Mouse (Mus musculus): ENCODE measurements at regions not wholly inside any gene's neighbourhood (a gene's known extent, or its start where the extent isn't known, plus 50 kb on each side); places are given as distances from the start of the nearest gene placed in this dataset.

DNA sequence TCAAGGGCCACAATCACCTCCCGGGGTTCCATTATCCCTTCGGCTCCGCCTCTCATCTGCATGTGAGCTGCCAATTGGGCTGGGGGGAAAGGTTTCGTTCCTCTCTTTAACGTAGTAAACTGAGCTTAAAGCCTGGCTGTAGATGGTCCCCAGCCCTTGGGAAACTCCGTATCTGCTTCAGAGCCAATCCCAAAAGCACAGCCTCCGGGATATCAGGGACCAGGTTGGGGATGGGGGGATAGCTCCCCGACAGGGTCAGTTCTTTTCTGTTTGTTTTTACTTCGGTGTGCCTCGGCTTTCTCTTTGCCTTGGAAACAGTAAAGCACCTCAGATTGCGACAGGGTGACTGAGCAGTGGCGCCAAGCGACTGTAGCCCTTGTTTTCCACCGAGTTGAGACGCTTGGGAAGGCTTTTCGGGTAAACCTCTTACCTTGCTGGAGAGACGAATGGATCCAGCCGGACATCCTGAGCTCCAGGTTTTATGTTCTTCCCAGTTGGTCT, 64.5 kb downstream of the Tfap2c start:
- in situ Hi-C loops (cut with MseI, MboI), result no loop called here

DNA sequence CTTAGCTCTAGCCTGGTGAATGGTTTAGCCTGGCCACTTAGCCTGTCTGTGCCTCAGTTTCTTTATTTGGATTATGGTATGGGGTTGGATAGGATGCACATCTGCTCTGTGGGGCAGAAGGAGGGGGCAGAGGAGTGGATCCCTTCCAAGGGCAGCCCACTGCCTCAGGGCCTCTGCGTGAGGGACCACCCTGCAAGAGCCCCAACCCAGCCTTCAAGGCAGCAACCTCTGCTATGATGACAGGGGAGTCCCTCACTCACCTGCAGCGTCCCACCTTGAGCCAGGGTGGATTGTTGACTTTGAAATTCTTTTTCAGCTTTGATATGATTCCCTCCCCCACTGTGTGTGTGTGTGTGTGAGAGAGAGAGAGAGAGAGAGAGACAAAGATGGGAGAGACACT, 65.8 kb downstream of the Tfap2c start:
- in situ Hi-C loops (cut with MseI, MboI), result no loop called here

DNA sequence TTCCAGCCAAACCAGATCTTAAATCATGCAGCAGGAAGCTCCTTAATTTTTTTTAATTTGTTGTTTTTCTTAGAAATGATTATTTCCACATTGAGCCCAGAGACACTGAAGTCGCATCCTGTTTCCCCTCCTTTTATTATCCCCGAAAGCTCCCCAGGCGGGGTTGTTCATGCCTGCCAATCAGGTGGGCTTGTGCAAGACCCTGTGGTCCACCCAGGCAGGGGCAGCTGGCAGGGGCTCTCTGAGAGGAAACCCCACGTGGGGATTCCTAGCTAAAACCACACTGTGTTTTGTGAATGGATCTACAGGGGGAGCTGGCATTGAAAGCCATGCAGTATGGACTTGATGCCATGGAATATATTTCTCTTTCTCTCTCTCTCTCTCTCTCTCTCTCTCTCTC, 66.2 kb downstream of the Tfap2c start:
- in situ Hi-C loops (cut with MseI, MboI), result no loop called here

DNA sequence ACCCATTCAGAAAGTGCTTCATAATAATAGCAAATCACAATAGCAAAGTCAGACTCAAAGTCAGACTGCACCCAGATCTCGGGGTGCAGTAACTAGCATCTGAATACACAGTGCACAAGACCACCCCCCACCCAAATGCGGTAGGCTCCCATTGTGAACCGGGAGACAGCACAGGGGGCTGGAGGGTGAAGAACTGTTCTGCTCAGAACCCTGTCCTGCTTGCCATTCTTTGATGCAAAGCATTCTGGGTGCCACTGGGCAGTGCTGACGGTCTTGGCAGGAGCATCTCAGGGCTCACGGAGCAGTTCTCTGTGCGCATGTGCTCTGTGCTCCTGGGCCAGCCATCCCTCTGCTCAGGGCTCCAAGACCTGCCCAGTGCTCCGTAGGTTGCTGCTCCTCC, 69.8 kb downstream of the Tfap2c start:
- in situ Hi-C loops (cut with MseI, MboI), result no loop called here

DNA sequence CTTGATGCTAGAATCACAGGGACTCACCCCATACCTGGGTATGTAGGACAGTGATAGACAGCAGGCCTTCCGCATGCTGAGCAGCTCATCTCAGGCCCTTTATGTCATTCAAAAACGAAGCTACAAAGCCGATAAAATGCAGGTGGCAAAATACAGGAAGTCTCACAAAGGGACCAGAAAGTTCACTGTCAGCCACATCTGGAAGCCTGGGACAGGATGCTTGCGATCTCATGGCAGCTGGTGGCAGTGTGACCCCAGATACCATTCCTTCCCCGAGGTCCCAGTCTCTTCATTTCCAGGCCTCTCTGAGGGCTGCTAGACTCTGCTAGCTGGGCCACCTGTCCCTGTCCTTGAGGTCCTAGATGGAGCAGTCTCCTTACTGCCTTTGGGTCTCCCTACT, 70.6 kb downstream of the Tfap2c start:
- in situ Hi-C loops (cut with MseI, MboI), result no loop called here

DNA sequence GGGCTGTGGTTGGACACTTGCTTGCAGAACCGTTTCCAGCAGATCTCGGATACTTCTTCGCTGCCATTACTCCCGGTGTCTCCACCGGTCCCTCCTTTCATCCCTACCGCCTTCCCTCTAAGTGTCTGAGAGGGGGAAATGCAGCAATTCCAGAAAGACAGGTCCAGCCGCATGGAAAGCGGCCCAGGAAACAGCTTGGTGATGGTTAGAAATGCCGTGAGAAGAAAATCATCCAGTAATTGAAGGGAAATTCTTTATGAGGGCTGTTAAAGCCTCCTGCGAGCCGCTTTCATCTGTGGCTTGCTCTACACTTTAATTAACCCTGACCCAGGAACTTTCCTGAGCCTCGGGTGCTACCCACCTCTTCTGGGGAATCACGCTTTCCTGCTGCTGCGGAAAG, 74.3 kb downstream of the Tfap2c start:
- in situ Hi-C loops (cut with MseI, MboI), result no loop called here

DNA sequence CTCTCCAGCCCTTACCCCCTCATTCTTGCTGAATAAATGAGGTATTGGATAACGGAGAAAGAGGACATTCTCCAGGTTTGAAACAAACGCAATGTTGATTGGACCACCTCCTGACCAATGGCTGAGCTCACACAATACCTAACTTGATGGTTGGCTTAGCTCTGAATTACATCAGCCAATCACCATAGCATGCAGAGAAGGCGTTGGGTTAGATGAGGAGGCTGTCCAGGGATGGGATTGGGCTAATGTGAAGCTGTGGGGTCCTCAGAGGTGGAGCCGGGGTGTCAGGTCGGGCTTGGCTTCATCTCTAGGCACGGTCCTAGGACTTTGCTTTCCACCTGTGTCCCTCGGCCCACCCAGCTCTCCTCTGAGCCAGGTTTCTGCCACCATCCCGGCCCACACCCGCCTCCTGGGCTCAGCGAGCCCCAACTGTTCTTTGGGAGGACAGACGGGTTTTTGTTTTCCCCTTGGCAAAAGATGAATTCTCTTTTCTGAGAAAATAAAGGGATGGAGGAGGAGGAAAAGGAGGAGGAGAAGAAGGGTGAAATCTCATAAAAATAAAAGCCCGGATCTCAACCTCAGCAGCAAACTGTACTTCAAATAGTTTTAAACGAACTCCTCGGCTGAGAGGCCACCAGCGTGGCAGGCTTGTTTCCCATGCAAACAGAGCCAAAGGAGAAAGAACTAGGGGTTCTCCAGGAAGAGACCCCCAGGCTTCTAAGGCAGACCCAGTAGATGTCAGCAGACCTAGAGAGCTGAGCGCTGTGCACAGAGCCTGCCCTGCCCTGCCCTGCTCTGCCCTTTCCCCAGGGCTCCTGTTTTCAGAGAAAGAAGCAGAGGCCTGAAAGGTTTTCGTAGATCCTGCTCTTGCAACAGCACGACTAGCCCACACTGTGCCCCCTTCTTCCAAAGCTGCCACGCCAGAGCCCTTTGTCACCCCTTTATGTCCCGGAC, 78.2 kb downstream of the Tfap2c start:
- in situ Hi-C loops (cut with MseI, MboI), result no loop called here

DNA sequence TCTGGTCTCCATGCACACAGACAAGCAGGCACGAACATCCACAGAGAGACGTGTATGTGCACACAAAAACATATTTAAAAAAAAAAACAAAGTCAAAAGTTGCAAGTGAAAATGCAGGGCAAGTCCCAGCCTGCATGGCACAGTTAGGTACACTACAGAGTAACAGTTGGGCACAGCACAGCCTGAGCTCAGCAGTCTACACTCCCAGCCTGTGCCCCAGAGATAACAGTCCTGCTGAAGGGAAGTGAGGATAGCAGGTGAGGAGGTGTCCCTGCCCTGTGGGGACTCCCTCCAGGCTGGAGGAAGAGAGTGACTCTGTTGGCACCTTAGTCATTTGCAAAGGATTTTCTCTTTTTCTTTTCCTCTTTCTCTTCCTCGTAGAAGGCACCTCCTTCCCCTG, 80.9 kb downstream of the Tfap2c start:
- in situ Hi-C loops (cut with MseI, MboI), result no loop called here

DNA sequence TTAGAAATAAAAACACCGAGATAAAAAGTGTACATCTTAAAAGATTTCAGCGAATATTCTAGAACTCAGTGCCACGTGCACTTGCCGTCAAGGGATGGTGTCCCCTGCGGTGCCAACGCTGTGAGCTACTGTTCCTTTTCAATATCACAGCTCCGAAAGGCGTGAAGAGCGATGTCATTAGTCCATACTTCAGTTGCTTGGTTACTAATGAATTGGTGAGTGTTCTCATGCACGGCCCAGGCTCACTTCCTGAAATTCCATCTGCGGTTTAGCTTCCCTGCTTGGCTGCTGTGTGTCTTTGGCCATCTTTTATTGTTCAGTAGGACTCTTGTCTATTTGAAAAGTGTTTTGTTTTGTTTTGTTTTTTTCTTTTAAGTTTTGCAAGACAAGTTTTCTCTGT, 93.2 kb downstream of the Tfap2c start:
- in situ Hi-C loops (cut with MseI, MboI), result no loop called here

DNA sequence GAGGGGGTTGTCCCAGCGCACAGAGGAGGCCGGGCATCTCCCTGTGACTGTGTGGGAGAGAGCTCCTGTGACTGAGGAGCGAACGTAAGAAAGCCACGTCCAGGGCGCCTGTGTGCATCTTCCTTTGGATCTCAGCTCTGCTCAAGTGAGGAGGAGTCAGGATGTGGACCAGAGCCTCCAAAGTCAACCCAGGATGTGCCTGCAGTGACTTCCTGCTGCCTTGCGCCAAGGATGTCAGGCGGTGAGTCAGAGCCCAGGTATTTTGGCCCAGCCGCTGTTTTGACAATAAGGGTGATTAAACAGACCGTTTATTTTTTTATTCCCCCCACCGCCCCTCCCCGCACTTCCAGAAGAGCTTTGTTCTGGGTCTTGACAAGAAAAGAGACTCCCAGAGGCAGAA, 94.5 kb downstream of the Tfap2c start:
- in situ Hi-C loops (cut with MseI, MboI), result no loop called here

DNA sequence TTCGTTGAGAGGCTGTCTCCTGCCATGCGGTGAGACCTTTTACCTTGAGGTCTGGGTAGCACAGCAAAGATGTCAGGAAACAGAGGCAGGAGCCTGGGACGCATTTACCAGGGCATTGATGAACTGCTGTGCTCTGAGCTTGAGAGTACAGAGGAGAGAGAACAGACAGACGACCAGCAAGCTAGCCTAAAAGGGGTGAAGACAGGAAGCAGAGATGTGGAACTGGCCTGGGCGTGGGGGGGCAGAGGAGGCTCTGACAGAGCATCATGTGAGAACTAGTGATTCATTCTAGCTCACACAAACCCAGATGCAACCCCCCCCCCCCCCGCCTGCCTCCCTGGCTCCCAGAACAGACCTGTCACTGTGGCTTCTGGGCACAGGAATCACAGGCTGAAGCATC, 95.1 kb downstream of the Tfap2c start:
- in situ Hi-C loops (cut with MseI, MboI), result no loop called here

DNA sequence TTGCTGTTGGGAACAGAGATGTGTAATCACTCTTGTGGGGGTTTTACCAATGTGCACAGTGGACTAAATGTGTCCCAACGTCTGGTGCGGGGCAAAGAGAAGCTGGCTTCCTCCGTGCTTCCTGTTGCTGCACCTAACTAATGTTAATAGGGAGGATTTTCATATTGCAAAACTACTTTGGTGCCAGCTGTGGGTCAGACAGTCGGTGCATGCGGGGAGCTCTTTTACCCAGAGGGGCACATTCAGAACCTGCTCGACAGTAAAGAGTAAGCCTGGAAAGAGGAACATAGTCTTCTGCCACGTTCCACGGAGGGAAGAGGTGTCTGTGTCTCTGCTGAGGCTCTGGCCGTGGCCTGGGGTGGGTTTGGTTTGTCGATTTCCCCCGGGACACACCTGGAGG, 98.7 kb downstream of the Tfap2c start:
- in situ Hi-C loops (cut with MseI, MboI), result no loop called here

DNA sequence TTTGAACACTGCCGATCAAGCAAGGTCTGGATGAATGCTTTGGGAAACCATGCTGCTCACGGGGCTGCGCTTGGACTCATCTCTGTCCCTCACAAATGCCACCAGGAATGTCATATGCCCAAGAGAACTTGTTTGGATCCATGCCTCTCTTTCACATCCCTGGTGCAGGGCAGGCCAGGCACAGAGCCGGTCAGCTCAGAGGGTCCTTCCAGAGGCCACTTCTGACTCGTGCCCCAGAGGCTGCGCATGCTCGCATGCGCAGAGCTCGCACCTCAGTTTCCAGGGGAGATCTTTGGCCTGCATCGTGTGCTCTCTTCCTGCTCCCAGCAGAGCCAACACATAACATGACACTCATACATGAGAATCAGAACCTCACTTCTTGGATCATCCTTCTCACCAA, 111.1 kb downstream of the Tfap2c start:
- in situ Hi-C loops (cut with MseI, MboI), result loop anchor here in 1 of 2 experiments (10.0 kb wide), 1 partner anchor 94 kb away; no protein-coding TSS in a partner anchor

DNA sequence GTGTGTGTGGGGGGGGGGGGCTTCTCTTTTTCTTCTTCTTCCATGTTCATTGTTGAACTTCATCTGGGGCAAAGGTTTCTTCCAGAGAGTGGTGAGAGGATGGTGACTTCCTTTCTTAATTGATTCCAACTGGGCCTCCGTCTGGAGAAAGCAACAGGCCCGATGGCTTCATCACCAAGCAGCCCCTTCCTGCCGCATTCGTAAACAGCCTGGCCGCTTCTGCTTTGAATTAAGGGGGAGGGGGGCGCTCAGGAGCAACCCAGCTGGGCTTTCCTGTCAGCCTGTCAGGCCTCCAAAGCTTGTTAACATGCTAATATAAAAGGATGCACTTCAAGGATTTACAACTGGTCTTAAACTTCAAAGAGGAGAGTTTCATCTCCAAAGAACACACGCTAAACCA, 111.5 kb downstream of the Tfap2c start:
- in situ Hi-C loops (cut with MseI, MboI), result loop anchor here in 1 of 2 experiments (10.0 kb wide), 1 partner anchor 94 kb away; no protein-coding TSS in a partner anchor

DNA sequence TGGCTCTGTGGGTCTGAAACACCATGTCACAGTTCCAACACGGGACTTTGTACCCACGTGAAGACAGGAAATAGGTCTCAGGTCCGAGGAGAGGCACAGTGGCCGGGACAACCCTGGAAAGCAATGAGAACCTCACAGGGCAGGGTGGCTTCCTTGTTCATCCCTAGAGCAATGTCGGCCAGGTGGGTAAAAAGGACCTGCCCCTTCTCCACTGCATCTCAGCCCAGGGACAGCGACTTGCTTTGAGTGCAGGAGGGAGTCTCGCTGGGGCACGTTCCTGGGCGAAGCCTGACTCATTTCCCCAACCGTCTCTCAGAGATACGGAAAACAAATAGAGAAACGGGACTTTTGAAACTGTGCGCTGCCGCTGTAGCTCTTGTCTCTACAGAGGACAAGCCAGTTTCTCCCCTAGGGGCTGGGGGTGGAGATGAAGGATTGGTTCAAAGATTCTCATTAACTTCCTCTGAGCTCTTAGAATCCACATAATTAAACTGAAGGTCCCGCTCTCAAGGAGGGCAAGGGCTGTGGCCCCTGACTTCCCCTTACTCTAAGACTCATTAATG, 112.1 kb downstream of the Tfap2c start:
- in situ Hi-C loops (cut with MseI, MboI), result loop anchor here in 1 of 2 experiments (10.0 kb wide), 1 partner anchor 93 kb away; no protein-coding TSS in a partner anchor

DNA sequence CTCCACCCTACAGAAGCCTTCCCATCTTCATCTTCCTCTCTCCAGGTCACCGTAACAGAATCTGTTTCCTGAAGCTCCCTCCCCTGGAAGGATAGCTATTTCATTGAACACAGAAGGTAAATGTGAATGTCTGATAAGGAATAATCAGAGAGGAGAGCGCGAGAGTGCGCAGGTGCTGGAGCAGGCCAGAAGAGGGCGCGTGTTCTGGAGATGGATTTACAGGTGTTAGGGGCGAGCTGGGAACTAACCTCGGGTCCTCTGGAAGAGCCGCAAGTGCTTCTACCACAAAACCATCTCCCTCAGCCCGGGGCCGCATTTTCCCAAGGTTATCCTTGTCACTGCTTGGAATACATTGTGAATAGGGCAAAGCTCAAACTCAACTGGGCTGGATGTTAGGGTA, 112.8 kb downstream of the Tfap2c start:
- in situ Hi-C loops (cut with MseI, MboI), result loop anchor here in 1 of 2 experiments (10.0 kb wide), 1 partner anchor 93 kb away; no protein-coding TSS in a partner anchor

DNA sequence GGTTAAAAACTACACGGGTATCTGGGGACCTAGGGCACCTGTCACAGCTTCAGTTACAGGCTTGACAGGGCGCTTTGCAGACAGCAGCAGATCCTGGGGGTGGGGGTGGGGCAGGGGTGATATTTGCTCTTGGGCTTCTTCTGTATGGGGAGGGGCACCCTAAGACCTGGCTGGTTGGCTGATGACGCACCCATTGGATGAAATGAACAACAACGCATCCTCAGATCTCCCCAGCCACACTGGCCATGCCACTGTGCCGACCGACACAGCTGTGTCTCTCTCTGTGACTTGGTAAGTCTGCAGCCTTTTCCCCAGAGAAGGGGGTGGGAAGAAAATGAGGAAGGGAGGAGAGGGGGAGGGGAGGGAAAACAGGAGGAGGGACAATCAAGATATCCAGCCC, 114.3 kb downstream of the Tfap2c start:
- in situ Hi-C loops (cut with MseI, MboI), result loop anchor here in 1 of 2 experiments (10.0 kb wide), 1 partner anchor 91 kb away; no protein-coding TSS in a partner anchor

DNA sequence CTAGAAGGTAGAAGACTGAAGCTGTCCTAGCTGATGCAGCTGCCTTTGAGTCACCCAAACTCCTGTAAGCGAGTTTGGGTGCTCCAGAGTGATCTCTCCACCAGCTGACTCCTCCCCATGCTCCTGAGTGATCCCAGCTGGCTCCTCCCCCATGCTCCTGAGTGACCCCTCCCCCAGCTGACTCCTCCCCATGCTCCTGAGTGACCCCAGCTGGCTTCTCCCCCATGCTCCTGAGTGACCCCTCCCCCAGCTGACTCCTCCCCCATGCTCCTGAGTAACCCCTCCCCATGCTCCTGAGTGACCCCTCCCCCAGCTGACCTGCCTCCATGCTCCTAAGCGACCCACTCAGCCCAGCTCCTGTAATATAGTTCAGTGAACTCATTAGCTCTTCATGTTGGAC, 123.7 kb downstream of the Tfap2c start:
- in situ Hi-C loops (cut with MseI, MboI), result no loop called here

DNA sequence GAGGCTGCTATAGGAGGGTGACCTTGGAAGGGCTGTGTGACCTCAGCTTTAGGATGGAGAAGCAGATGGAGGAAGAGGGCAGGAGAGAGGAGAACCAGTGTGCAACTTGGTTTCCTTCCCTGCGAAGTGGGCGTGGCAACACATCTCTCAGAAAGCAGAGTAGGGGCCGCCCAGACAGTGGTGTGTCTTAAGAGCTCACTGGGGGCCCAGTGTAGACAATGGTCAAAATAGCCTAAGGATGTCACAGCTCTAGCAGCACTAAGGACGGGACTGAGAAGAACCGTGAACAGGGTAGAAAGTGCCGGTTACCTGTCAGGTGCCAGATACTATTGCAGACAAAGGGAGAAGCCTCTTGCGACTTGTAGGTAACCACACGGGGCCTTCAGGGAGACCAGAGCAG, 125.2 kb downstream of the Tfap2c start:
- in situ Hi-C loops (cut with MseI, MboI), result no loop called here

DNA sequence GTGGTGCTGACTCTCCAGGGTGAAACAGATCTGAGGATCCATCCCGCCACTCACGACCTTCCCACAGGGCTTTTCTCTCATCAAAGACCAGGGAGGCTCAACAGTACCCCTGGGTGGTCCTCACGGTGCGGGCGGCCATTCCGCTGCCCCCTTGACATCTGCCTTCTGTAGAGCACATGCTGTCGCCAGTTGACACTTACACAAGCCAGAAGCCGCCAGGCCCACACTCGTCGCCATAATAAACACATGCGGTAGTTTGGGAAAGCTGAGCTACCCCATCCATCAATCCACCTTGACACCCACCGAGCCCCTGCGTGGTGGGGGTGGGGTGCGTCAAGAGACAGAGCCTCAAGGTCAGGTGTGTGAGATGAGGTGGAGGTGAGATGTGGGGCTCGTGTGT, 125.7 kb downstream of the Tfap2c start:
- in situ Hi-C loops (cut with MseI, MboI), result no loop called here

DNA sequence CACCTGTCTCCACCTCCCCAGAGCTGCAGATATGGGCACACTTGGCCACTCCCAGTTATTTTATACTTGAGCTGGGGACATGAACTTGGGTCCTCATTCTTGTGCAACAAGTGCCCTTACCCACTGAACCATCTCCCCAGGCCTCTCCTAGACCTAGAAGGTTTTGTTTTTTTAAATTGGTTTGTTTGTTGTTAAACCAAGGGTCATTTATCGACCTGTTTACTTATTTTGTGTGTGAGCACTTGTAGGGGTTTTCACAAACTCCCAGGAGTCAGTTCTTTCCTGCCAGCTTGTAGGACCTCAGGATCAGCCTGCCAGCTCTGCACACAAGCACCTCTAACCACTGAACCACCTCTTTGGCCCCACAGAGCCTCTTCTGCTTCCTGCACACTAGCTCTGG, 140.8 kb downstream of the Tfap2c start:
- in situ Hi-C loops (cut with MseI, MboI), result no loop called here

DNA sequence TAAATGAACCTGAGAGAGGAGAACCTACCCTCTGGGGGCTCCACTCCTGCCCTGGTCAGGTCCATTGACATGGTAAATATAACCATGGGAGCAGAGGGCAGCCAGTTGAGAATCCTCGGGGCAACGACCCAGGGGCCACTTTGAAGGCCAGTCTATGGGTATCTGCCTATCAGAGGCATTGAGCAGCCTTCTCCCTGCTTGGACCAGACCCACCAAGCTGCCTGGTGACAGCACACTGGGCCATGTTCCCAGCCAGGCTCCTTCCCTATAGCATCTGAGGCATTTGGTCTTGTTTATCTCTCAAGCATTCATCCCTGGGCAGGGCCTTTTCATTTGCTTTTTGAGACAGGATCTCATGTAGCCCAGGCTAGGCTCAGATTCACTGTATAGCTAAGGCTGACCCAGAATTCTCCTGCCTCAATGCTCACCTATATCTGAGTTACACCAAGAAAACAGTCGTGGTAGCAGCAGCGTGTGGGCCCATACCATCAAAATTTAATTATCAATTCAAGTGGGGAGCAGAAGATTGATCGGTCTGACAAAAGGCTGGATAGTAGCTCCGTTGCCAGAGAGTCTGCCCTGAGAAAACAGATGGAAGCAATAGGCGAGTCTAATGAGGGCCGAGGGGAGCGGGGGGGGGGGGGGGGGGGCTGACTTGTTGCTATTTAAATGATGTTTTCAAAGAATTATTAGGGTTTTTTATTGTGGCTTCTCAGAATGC, 141.7 kb downstream of the Tfap2c start:
- in situ Hi-C loops (cut with MseI, MboI), result no loop called here
